Mouse (Mus musculus) 3T3-L1 (cell line): ENCODE data around the gene Lypd4.

Experiments used
- DNase-seq: peaks from one replicate; pipeline ENCODE4 v3.0.0-alpha.2; 2015; ENCODE audit warnings: low read depth, low spot score

Lypd4 gene

DNA sequence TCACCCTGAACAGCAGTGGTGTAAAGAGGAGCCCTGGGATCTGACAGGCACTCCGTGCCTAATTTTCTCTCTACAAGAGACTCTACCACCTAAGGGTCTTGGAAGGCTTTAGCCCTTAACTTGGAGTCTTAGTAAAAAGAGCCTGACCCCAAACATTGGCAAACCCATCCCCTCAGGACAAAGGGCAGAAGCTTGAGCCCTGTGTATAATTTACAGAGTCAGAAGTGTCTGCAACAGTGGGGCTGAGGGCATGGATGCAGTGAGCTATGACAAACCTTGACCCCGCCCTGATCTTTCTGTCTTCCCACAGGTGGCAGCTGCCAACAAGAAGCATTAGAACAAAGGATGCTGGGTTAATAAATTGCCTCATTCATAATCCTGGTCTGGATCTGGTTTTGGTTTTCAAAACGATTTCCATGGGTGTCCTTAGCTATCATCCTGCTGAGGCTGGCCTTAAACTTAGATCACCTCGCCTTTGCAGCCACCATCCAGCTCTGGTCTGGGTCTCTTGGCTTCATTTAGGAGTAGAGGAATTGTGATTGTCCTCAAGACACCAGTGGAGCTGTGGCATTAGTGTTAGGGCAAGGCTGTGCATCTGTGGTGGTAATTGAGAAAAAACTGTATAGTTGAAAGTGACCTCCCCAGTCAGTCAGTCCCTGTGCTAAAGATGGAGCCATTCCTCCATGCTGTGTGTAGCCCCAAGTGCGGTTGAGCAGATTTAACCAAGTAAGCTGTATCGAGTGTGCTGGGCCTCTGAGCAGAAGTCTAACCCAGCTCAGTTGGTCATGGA, 19.9 kb upstream of the Lypd4 start:
- DNase-seq = peak; percentile 4

DNA sequence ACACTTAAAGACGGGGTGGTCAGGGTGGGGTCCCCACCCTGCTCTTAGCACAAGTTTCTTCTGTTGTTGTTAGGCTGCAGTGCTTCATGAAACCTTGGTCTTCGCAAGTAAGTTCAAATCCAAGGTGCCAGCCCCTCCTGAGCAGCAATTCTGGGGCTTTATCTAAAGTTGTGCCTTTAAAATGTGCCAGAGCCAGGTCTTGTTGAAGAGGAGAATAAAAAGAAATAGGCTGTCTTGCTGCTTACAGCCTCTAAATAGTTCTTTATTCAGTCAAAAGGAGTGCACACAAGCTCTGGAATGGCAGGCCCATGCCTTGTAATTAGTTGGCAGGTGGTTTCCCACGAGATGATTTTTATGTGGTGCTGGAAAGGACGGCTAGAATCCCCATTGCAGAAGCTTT, 17.4 kb upstream of the Lypd4 start:
- DNase-seq = no peak

DNA sequence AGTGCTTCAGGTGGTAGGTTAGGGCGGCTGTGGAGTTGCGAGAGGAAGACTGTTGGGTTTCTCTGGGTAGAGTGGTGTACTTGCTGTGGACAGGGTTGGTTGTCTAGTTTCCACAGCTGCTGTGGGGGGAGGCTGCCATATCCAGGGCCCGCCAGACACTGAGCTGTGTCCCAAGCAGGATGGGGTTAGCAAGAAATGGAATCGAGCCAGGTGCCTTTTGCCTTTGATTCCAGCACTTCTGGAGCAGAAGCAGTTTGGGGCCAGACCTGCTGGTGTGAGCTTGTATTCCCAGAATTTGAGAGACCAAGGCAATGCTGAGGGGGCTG, 16.5 kb upstream of the Lypd4 start:
- peak; percentile 24 for DNase-seq

DNA sequence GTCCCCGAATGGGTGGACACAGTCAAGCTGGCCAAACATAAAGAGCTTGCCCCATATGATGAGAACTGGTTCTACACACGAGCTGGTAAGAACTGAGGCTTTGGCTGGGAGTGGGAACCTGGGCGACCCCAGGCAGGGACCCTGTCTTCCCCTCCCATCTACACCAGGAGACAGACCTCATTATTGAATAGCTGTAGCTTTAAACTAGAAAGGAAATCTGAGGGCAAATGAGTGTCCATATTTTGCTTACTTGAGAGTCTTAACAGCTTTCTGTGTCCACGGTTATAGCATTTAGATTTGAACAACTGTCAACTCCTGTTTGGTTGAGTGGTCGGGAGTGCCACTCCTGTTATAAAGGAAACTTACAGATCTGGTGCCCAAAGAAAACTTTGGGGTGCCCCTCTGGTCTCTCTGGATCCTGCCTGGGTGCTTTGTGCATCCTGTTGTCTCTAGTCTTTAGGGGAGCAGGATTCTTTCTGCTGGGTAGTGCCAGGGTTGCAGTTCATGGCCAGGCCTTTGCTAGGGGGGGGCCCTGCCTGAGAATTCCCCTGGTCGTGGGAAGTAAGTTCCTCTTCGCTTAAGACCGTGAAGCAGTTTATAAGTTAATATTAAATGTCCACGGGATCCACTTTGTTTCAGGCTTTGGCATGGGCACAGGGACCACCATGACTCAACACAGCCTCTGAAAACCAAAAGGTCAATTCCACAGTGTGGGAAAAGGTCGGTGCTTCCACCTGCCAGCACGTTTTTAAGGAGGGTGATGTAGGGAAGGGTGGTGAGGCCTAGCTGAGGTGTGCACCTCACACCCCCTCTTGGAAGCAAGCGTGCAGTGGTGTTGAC, 15.9 kb upstream of the Lypd4 start:
- DNase-seq = peak; percentile 7

DNA sequence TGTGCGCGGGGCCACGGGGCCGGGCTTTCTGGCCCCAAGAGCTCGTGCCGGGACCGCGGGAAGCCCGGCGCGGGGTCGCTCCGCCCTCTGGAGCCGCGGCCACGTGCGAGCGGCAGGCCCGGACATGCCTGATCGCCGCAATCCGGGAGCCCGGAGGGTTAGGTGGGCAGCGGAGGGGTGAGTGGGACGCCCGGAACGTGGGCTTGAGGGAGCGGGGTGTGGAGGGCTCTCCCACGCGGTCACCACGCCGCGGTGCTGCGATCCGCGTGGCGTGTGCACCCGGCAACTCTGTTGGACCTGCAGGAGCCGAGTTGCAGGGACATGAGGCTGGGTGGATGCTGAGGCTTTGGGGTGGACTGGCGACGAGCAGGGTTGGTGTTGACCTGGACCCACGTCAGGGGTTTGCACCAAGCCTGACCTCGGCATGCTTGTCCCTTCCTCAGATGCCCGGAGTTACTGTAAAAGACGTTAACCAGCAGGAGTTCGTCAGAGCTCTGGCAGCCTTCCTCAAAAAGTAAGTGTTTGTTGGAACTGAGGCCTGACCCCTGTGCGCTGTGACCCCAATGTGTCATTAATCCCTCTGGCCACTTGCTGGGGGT, 15.1 kb upstream of the Lypd4 start:
- DNase-seq = peak; percentile 15

DNA sequence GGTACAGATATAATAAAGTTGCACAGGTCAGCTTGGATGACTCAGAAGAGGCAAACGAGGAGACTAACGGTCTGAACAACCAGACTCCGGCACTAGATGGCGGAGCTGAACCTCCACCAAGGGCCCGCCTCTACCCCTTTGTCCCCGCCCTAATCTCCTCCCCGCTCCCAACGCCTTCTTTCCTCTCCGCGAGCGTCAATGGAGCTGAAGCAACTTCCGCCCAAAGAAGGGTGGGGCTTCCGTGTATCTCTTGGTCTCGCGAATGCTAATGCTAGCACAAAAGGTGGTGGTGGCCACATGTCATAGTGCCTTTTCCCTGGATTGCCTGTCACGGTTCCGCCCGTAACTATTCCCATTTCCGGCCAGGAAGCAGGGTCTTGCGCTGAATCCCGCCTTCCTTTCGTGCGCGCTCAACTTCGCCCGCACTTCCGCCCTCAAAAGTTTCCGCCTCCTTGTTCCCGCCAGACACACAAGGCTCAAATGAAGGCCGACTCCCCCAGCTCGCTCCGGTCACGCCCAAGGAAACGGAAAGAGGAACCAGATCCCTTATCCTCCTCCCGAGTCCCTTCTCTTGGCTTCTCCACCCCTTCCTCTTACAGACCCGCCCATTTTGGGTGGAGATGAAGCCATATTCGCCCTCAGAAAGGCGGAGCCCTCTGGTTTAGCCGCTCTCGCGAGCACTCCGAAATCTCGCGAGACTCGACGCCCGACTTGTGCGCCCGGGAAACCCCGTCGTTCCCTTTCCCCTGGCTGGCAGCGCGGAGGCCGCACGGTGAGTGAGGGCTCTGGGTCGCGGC, 14.4 kb upstream of the Lypd4 start, which contains the start of gene Rps19:
Gene Rps19, plus strand, starts transcription at position 476 of the 797 bp plus-strand sequence.
- DNase-seq = peak; percentile 99

DNA sequence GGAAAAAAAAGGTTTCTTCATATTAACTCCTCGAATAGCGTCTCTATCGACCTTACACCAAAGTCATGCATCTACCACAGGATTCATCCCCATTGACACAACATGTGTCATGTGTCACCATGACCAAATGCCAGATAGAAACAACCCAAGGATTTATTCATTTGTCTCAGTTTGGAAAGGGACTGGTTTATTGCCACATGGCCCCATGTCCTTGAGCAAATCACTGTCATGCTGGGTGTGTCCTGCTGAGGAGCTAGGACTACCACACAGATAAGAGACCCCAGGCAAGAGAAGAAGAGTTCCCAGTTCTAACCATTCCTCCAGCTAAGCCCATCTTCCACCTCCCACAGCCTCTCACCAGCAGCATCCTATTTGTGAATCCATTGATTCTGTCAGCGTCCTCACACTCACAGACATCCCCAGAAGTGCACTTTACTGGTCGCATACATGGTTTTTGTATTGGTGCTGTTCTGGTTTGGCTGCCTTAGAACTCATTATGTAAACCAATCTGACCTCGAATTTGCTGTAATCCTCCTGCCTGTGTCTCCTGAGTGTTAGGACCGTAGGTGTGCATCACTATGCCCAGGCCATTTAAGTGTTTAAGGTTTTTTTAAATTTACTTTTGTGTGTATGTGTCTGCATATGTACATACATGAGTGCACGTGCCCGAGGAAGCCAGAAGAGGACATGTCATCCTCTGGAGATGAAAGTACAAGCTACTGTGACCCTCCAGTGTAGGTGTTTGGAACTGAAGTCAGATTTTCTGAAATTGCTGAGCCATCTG, 12.9 kb upstream of the Lypd4 start:
- no peak for DNase-seq

DNA sequence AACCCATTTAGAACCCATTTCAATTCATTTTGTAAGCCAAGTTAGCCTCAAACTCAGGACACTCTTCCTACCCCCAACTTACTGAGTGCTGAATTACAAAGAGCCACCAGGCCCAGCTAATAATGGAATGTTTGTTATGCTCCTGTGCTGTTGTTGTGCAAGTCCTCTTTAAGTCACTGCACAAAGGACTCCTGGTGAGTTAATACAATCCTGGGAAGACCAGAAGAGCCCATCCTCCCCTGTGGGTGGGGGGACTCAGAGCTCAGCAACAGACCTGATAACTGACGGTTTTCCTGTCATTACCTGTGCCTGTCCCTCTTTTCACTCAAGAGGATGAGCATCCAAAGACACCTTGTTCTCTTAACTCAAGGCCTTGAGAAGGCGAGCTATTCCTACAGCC, 9.9 kb upstream of the Lypd4 start:
- DNase-seq = no peak

DNA sequence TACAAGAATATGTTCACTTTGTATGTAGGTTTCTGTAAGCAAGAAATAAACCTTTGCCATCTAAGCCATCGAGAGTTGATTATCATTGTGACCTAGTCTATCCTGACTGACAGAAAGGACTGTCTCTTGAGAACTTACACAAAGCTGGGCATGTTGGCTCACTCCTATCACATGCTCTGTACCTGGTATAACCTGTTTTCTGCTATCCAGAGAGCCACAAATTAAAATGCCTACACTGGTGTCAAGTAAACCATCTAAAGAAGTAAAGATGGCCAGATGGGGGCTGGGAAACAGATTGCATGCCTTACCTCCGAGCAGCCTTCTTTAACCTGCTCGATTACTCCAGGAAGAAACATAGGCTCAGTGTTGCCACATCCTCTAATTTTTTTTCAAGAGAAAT, 7.8 kb upstream of the Lypd4 start:
- no peak for DNase-seq

DNA sequence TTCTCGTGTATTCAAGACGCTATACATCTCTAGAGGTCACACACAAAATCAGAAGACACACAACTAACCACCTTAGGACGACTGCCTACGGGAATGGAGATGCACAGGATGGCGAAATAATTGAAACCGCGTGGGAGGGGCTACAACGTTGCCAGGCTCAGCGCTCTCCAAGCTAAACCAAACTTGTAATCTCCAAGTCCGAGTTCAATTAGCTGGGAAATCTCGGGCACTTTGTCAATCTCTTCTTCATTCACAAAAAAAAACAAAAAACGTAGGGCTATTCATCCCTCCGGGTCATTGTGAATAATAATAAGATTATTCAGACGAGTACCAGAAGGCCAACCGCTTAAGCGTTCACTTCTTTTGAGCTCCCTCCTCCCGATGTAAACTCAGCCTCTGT, 661 bp downstream of the Lypd4 start:
- no peak for DNase-seq

DNA sequence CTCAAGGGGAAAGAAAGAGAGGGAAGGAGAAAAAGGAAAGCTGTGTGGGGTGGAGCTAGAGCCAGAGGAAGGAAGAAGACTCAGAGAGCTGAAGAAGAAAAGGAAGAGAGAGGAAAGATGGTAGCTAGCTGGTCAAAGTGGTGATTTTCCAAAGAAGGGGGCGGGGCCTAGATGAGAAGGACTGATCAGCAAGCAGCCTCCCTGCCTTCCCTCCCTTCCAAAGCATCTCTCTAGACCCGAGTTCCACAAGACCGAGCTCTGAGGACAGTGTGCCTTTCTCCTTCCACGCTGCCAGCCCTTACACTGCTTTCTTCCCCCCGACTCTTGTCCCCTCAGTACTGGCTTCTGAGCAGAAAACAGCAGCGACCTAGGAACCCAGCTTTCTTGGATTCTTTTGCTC, 5.6 kb downstream of the Lypd4 start:
- no peak for DNase-seq

DNA sequence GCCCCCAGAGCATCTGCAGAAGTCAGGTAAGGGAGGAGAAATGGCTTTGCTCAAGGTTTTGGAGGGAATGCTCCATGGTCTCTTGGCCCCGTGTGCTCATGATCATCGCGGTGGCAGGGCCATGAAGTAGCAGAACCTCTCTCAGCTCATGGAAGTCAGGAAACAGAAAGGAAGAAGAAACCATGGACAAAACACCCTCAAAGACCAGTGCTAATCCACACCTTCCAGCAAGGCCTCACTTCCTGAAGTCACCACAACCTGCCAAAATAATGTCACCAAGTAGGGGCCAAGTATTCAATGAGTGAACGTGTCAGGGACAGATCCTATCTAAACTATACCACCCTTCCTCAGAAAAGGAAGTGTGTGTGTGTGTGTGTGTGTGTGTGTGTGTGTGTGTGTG, 6.9 kb downstream of the Lypd4 start:
- DNase-seq = no peak

DNA sequence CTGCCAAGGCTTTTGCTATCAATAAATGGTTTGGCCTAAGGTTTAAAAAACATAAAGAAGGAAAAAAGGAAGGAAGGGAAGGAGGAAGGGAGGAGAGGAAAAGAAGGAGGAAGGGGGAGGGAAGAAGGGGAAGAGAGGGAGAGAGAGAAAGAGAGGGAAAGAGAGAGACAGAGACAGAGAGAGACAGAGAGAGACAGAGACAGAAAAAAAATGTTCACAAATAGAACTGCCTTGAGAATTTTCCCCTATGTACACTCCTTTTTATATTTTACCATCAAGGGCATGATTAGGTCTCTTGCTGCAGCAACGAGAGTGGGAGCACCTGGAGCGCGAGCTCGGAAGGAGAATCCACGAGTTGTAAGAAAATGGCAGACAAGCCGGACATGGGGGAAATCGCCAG, 7.8 kb downstream of the Lypd4 start, which contains the start of gene Gm9844:
Gene Gm9844, plus strand, starts transcription at position 301 of the 400 bp plus-strand sequence.
- no peak for DNase-seq

DNA sequence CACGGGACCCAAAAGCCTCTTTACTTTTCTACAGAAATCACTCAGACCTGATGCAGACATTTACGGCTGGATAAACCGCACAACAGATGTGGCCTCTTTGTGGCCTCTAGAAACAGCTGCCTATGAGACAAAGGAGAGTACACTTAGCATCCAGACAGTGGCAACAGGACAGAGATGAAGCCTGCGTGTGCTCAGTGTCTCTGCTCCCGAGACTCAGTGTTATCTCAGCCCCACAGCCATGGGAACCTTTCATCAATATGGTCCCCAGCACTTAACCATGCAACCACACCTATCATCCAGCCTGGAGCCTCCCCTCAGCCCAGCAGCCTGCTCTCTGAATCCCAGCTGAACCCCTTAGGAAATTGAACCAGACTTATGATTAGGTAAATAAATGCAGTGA, 10.5 kb downstream of the Lypd4 start:
- no peak for DNase-seq

DNA sequence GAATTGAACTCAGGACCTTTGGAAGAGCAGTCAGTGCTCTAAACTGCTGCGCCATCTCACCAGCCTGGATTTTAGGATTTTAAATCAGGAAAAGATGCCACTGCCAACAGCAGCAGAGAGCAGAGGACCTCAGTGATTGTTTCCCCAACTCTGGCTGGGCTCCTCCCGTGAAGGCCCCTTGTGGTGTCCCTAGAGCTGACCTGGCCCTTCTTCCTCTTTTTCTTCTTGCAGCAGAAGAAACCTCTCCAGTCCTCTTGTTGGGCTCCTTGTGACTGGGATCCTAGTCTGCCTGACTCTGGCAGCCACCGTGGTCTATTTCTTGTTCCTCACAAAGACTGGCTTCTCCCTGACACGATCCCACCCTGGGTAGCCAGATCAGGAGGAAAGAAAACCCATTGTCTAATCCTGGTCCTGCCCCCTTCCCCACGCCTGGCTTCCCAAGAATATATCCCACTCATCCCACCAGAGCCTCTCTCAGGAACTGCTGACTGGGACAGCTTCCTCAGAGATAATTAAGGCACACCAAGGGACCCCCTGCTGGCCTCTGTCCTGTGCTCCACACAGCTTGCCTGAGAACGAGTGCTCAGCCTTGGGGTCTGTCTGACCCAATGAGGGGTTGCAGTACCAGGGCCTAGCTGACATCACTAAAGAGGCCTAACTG, 13.2 kb downstream of the Lypd4 start:
- no peak for DNase-seq

DNA sequence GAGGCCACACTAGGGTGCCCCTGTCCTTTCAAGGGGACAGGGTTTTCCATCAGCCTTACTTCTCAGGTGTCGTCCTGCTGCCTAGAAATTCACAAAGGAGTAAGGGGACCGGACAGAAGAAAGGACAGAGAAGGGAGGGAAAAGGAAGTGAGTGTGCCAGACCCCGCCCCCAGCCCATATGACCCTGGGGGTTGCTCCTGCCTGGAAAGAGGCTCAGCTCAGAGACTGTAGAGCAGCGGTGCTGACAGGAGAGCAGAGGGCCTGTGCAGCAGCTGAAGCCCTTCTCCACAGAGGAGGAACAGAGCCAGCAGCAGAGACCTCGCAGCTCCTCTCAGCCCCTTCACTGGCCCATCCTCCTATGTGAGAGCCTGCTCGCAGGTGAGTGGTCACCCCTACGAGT, 16.0 kb downstream of the Lypd4 start:
- no peak for DNase-seq

DNA sequence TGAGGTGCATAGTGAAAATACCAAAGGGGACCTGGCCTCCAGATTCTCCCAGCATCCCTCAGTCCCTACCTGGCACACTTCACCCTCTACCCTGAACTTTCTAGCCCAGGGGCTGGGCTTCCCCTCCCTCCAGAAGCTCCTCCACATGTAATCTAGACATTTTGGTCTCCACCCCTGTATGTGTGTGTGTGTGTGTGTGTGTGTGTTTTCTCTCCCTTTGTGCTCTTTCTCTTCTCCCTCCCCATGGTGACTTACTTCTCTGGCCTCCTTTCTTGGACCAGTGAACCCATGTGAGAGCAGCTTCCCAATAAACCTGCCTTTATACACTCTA, 16.5 kb downstream of the Lypd4 start:
- DNase-seq = no peak

DNA sequence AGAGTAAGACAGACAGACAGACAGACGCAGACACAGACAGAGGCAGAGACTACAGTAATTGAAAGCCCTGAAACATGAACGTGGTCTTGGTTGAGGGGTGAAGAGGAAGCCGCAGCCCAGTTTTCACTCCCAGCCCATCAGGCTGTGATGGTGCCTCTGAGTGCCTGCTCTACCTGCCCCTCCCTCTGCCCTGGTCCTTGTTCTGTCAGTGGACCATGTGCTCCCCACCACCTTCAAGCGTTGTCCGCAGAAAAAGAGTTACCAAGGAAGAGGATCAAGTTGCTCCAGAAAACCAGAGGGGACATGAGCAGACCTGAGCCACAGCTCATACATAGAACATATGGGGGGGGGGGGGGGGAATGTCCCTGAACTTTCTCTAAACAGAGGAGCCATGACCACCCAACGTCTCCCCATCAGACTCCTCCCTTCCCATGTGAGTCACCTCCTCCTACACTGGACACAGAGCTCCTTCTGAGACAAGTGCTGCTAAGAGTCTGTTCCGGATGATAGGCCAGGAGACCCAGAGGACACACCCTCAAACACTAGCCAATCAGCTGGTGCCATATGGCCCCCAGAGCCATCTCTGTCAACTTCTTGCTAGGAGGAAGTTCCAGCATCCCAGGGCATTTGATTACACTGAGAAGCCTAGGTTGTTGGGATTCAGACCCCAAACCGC, 17.0 kb downstream of the Lypd4 start:
- DNase-seq = peak; percentile 51

DNA sequence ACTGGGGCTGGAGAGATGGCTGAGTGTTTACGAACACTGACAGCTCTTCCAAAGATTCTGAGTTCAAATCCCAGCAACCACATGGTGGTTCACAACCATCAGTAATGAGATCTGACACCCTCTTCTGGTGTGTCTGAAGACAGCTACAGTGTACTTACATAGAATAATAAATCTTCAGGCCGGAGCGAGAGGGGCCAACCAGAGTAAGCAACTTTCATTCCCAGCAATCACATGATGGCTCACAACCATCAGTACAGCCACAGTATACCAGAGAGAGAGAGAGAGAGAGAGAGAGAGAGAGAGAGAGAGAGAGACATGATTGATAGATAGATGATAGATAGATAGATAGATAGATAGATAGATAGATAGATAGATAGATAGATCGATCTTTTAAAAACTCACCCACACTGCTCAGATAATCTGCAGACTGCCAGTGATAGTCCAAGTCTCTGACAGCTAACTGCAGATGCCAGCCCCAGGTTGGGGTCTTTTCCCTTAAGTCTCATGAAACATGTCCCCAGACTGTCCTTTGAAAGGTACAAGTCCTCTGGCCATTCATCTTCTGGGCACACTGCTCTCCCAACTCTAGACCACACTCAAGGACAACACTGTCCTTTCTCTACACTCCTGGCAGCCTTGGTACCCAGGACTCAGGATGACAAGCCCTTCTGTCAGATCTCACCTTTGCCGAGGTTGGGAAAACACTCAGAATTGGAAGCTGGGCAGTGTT, 18.0 kb downstream of the Lypd4 start:
- DNase-seq = no peak
